Comparison of ENCODE assay signal across 8 mouse cellular contexts in the genomic region with DNA sequence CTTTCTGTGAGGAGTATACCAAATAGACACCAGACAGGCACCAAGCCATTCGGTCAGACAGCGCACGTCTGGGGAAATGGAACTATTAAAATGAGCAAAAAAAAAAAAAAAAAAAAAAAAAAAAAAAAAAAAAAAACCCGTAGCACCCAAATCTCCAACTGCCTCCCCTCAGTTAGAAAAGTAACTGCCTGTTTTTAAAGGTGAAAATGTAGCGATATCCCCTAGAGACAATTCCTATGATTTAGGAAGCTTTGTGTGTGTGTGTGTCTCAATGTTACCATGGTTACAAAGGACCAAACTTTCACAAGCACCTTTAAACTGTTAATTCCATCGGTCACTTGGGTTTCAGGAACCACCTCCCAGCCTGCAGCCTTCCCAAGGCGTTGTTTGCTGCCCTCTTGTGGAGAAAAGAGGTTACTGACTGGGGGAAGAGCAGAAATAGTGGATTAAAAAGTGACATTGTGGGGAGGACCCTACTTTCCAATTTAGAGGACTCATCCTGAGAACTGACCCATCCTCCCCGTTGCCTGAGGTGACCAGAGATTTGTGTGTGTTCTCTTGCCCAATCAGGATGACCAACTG. TPM values are rescaled to one million over a fixed set of nuclear protein-coding genes. Genes with fewer than 3 reads are reported as not detected.
DNase-seq lines count a peak whose midpoint lies in the region; ATAC-seq lines count a peak whose summit lies in the region.
"Had no signal": no experiment of that assay in that cellular context is flagged by ENCODE, and none has a peak within 500 bp of the region (broad histone marks: within the 10 kb centered on the region; RNA-seq: fewer than 3 reads in every experiment).

No protein-coding gene starts in this region.

- H3K4me1 ChIP-seq in liver, embryonic 13.5 days (replicated peaks) = no peaks in the 10 kb centered on the region
- H3K4me1 ChIP-seq: stomach, embryonic 15.5 days had no signal

- ATAC-seq in liver, embryonic 13.5 days (ENCODE audit: low read depth) = no peak

- H3K27me3 ChIP-seq in liver, embryonic 13.5 days = no peaks in the 10 kb centered on the region
- H3K27me3 ChIP-seq: stomach, embryonic 15.5 days had no signal

- peak; percentile 31 for DNase-seq in urinary bladder, postnatal 25 days (ENCODE audit: low spot score)
- no peak for DNase-seq in urinary bladder, adult 2 months (ENCODE audit: low spot score)
- DNase-seq in adrenal gland, postnatal 10 days = peak; percentile 69
- DNase-seq in embryo, embryonic 11 days = peak; percentile 83
- DNase-seq in kidney, adult 8-10 months = peak; percentile 23 to 54
- peak; percentile 14 for DNase-seq in liver, embryonic 13.5 days
- DNase-seq in right cerebral cortex, postnatal 14 days = peak; percentile 39

- H3K36me3 ChIP-seq in liver, embryonic 13.5 days = no peaks in the 10 kb centered on the region
- H3K36me3 ChIP-seq: stomach, embryonic 15.5 days had no signal

- no peak overlapping the region for H3K4me3 ChIP-seq in liver, embryonic 13.5 days (replicated peaks)
- H3K4me3 ChIP-seq: stomach, embryonic 15.5 days had no signal

- no peak overlapping the region for H3K27ac ChIP-seq in liver, embryonic 13.5 days
- H3K27ac ChIP-seq: stomach, embryonic 15.5 days had no signal

- WGBS in liver, embryonic 13.5 days (ENCODE audit: insufficient replicate concordance) = 25% methylated on average over 8 of the region's 8 CpGs

- no peak overlapping the region for H3K4me2 ChIP-seq in liver, embryonic 13.5 days
- H3K4me2 ChIP-seq: stomach, embryonic 15.5 days had no signal

- H3K9ac ChIP-seq in liver, embryonic 13.5 days = no peak overlapping the region
- H3K9ac ChIP-seq: stomach, embryonic 15.5 days had no signal

- H3K9me3 ChIP-seq in liver, embryonic 13.5 days (replicated peaks) = no peaks in the 10 kb centered on the region
- H3K9me3 ChIP-seq: stomach, embryonic 15.5 days had no signal

RNA-seq across cellular contexts. Expression of gene Fam19a4, which starts 53.6 kb away (rescaled TPM):
- not detected in 2 replicates for polyA plus RNA-seq in urinary bladder, adult 2 months (2012; rRNA removed)
- under 1 TPM; 0.45 to 0.58 TPM for total RNA-seq in adrenal gland, postnatal 10 days (2021)
- not detected in 2 replicates for polyA plus RNA-seq in liver, embryonic 13.5 days (2015; fragmentation: Nextera tagmentation; extraction: Ambion mirVana)
